Mouse (Mus musculus): Measurements from ENCODE around the gene Mrps5. TPM values are rescaled to one million over a fixed set of nuclear protein-coding genes. Genes with fewer than 3 reads are reported as not detected.
"Not testable (repeated sequence)": the region's sequence is repeated elsewhere in the genome, so short reads cannot be mapped to it uniquely, and the experiment has no call there.

Gene Mrps5
- polyA plus RNA-seq, 1 experiment from 2014 or later, result 149 TPM

GRCm38 (mm10) chr2:127584436-127584858, 2.6 kb upstream of the Mrps5 start:
- peak; percentile 80 for ATAC-seq (ENCODE audit: low FRiP score, low read depth)
- WGBS, result under 1% methylated on average over 24 of the region's 24 CpGs
- Histone ChIP-seq H3K4me2 (replicated peaks) (peak overlapping the region; percentile 86), H3K9me3 (no peaks in the 10 kb centered on the region), H3K4me1 (peaks cover 26% of the 10 kb centered on the region), H3K27ac (no peak overlapping the region), H3K4me3 (peak overlapping the region; percentile 53), H3K36me3 (no peaks in the 10 kb centered on the region; the same call in 1 of the 2 replicates), H3K9ac (peak overlapping the region; percentile 55), H3K27me3 (replicated peaks) (no peaks in the 10 kb centered on the region)

GRCm38 (mm10) chr2:127587514-127587844, 457 bp downstream of the Mrps5 start:
- H3K4me3 ChIP-seq, result peak overlapping the region; percentile 82
- no peak for ATAC-seq (ENCODE audit: low FRiP score, low read depth)
- no peaks in the 10 kb centered on the region for H3K9me3 ChIP-seq
- 0 out of 2 replicates have a peak overlapping the region, but pooled peaks have one; percentile 81 for H3K27ac ChIP-seq
- H3K4me2 ChIP-seq (replicated peaks), result peak overlapping the region; percentile 78
- H3K27me3 ChIP-seq (replicated peaks), result no peaks in the 10 kb centered on the region
- under 1% methylated on average over 22 of the region's 22 CpGs for WGBS
- H3K4me1 ChIP-seq, result peaks cover 26% of the 10 kb centered on the region
- H3K9ac ChIP-seq, result peak overlapping the region; percentile 76
- H3K36me3 ChIP-seq, result peaks cover 15% of the 10 kb centered on the region

GRCm38 (mm10) chr2:127588897-127589296, 1.9 kb downstream of the Mrps5 start:
- Histone ChIP-seq H3K27me3 (replicated peaks) (no peaks in the 10 kb centered on the region), H3K4me3 (no peak overlapping the region), H3K36me3 (peaks cover 26% of the 10 kb centered on the region), H3K27ac (no peak overlapping the region), H3K4me2 (replicated peaks) (peak overlapping the region; percentile 78), H3K9ac (no peak overlapping the region), H3K9me3 (no peaks in the 10 kb centered on the region), H3K4me1 (peaks cover 23% of the 10 kb centered on the region)
- ATAC-seq (ENCODE audit: low FRiP score, low read depth), result no peak
- 92% methylated on average over 9 of the region's 9 CpGs for WGBS

GRCm38 (mm10) chr2:127590204-127590603, 3.2 kb downstream of the Mrps5 start:
- Histone ChIP-seq H3K4me2 (replicated peaks) (no peak overlapping the region), H3K27me3 (replicated peaks) (no peaks in the 10 kb centered on the region), H3K27ac (no peak overlapping the region), H3K4me1 (peaks cover 18% of the 10 kb centered on the region), H3K9me3 (no peaks in the 10 kb centered on the region), H3K9ac (no peak overlapping the region), H3K4me3 (no peak overlapping the region), H3K36me3 (peaks cover 39% of the 10 kb centered on the region)
- ATAC-seq (ENCODE audit: low FRiP score, low read depth), result no peak
- 82% methylated on average over 15 of the region's 15 CpGs for WGBS

GRCm38 (mm10) chr2:127590840-127591239, 3.8 kb downstream of the Mrps5 start:
- Histone ChIP-seq H3K4me3 (no peak overlapping the region), H3K27ac (no peak overlapping the region), H3K36me3 (peaks cover 45% of the 10 kb centered on the region), H3K9me3 (no peaks in the 10 kb centered on the region), H3K9ac (no peak overlapping the region), H3K4me2 (replicated peaks) (no peak overlapping the region), H3K4me1 (peaks cover 18% of the 10 kb centered on the region), H3K27me3 (replicated peaks) (no peaks in the 10 kb centered on the region)
- 83% methylated on average over 4 of the region's 4 CpGs for WGBS
- ATAC-seq (ENCODE audit: low FRiP score, low read depth), result no peak

- H3K36me3 ChIP-seq, result peaks cover 78% of the 10 kb centered on the region
- not testable (repeated sequence) for H3K27me3 ChIP-seq (replicated peaks); H3K9ac ChIP-seq; H3K9me3 ChIP-seq; H3K4me1 ChIP-seq; H3K4me3 ChIP-seq; ATAC-seq (ENCODE audit: low FRiP score, low read depth); H3K4me2 ChIP-seq (replicated peaks); H3K27ac ChIP-seq
- WGBS, result 87% methylated on average over 6 of the region's 8 CpGs
These were observed 16.4 kb downstream of the Mrps5 start for GRCm38 (mm10) chr2:127603383-127603782.

- Histone ChIP-seq H3K36me3 (peaks cover 60% of the 10 kb centered on the region), H3K9me3 (no peaks in the 10 kb centered on the region), H3K4me1 (0 out of 2 replicates have a peak, but pooled peaks cover 5% of the 10 kb centered on the region), H3K27me3 (replicated peaks) (no peaks in the 10 kb centered on the region), H3K9ac (no peak overlapping the region), H3K27ac (no peak overlapping the region), H3K4me2 (replicated peaks) (no peak overlapping the region), H3K4me3 (no peak overlapping the region)
- 98% methylated on average over 3 of the region's 3 CpGs for WGBS
- no peak for ATAC-seq (ENCODE audit: low FRiP score, low read depth)
These were observed 18.2 kb downstream of the Mrps5 start for GRCm38 (mm10) chr2:127605203-127605602.

GRCm38 (mm10) chr2:127608234-127608633, 21.2 kb downstream of the Mrps5 start:
- Histone ChIP-seq H3K4me2 (replicated peaks) (no peak overlapping the region), H3K4me1 (0 out of 2 replicates have a peak, but pooled peaks cover 5% of the 10 kb centered on the region), H3K4me3 (no peak overlapping the region), H3K36me3 (peaks cover 32% of the 10 kb centered on the region), H3K9me3 (no peaks in the 10 kb centered on the region), H3K27me3 (replicated peaks) (no peaks in the 10 kb centered on the region), H3K9ac (no peak overlapping the region), H3K27ac (no peak overlapping the region)
- no peak for ATAC-seq (ENCODE audit: low FRiP score, low read depth)
- WGBS, result 61% methylated on average over 3 of the region's 3 CpGs

GRCm38 (mm10) chr2:127608986-127609385, 22.0 kb downstream of the Mrps5 start:
- no peaks in the 10 kb centered on the region for H3K27me3 ChIP-seq (replicated peaks)
- no peak overlapping the region for H3K4me3 ChIP-seq
- 0 out of 2 replicates have a peak, but pooled peaks cover 5% of the 10 kb centered on the region for H3K4me1 ChIP-seq
- no peaks in the 10 kb centered on the region for H3K9me3 ChIP-seq
- peaks cover 27% of the 10 kb centered on the region for H3K36me3 ChIP-seq
- no peak overlapping the region for H3K4me2 ChIP-seq (replicated peaks)
- 10% methylated on average over 5 of the region's 5 CpGs for WGBS
- no peak overlapping the region for H3K9ac ChIP-seq
- ATAC-seq (ENCODE audit: low FRiP score, low read depth), result no peak
- H3K27ac ChIP-seq, result no peak overlapping the region

GRCm38 (mm10) chr2:127611386-127611785, 24.4 kb downstream of the Mrps5 start:
- Histone ChIP-seq H3K9ac (no peak overlapping the region), H3K4me3 (no peak overlapping the region), H3K27me3 (replicated peaks) (no peaks in the 10 kb centered on the region), H3K9me3 (no peaks in the 10 kb centered on the region), H3K4me2 (replicated peaks) (no peak overlapping the region), H3K4me1 (0 out of 2 replicates have a peak, but pooled peaks cover 5% of the 10 kb centered on the region), H3K36me3 (peaks cover 3% of the 10 kb centered on the region; the same call in 1 of the 2 replicates), H3K27ac (no peak overlapping the region)
- WGBS, result 91% methylated on average over 4 of the region's 4 CpGs
- ATAC-seq (ENCODE audit: low FRiP score, low read depth), result no peak

- no peak overlapping the region for H3K4me2 ChIP-seq (replicated peaks)
- H3K36me3 ChIP-seq, result no peaks in the 10 kb centered on the region
- no peak overlapping the region for H3K4me3 ChIP-seq
- no peak overlapping the region for H3K27ac ChIP-seq
- H3K9ac ChIP-seq, result no peak overlapping the region
- H3K27me3 ChIP-seq (replicated peaks), result no peaks in the 10 kb centered on the region
- 89% methylated on average over 4 of the region's 4 CpGs for WGBS
- H3K4me1 ChIP-seq, result 0 out of 2 replicates have a peak, but pooled peaks cover 5% of the 10 kb centered on the region
- no peaks in the 10 kb centered on the region for H3K9me3 ChIP-seq
- no peak for ATAC-seq (ENCODE audit: low FRiP score, low read depth)
These were observed 25.3 kb downstream of the Mrps5 start for GRCm38 (mm10) chr2:127612288-127612687.

- 89% methylated on average over 3 of the region's 3 CpGs for WGBS
- Histone ChIP-seq H3K9me3 (no peaks in the 10 kb centered on the region), H3K27ac (no peak overlapping the region)
These were observed 32.3 kb downstream of the Mrps5 start for GRCm38 (mm10) chr2:127619311-127619710.

GRCm38 (mm10) chr2:127622065-127622464, 35.0 kb downstream of the Mrps5 start:
- H3K9me3 ChIP-seq, result no peaks in the 10 kb centered on the region
- H3K36me3 ChIP-seq, result no peaks in the 10 kb centered on the region
- no peak overlapping the region for H3K4me3 ChIP-seq
- 49% methylated on average over 3 of the region's 3 CpGs for WGBS
- ATAC-seq (ENCODE audit: low FRiP score, low read depth), result no peak
- H3K27me3 ChIP-seq (replicated peaks), result no peaks in the 10 kb centered on the region
- no peak overlapping the region for H3K4me2 ChIP-seq (replicated peaks)
- H3K27ac ChIP-seq, result no peak overlapping the region
- no peak overlapping the region for H3K9ac ChIP-seq
- H3K4me1 ChIP-seq, result no peaks in the 10 kb centered on the region

More at GRCm38 (mm10) chr2:127619311-127619710, 32.3 kb downstream of the Mrps5 start:
- H3K36me3 ChIP-seq, result no peaks in the 10 kb centered on the region
- H3K9ac ChIP-seq, result no peak overlapping the region
- H3K4me2 ChIP-seq (replicated peaks), result no peak overlapping the region
- no peaks in the 10 kb centered on the region for H3K27me3 ChIP-seq (replicated peaks)
- H3K4me3 ChIP-seq, result no peak overlapping the region
- no peaks in the 10 kb centered on the region for H3K4me1 ChIP-seq
- no peak for ATAC-seq (ENCODE audit: low FRiP score, low read depth)
